Mouse (Mus musculus) liver, postnatal 0 days (tissue): Measurements from ENCODE around the gene 1700034J05Rik.

Experiments used
- CTCF ChIP-seq: sonication (generic); IDR thresholded peaks from 2 replicates; pipeline ENCODE4 v1.5.1; 2016; ENCODE audit warnings: antibody characterized with exemption, low read depth
- EP300 ChIP-seq: IDR thresholded peaks from 2 replicates; pipeline ENCODE4 v1.6.1; 2016; ENCODE audit warnings: antibody characterized with exemption, low read depth, mild to moderate bottlenecking

DNA sequence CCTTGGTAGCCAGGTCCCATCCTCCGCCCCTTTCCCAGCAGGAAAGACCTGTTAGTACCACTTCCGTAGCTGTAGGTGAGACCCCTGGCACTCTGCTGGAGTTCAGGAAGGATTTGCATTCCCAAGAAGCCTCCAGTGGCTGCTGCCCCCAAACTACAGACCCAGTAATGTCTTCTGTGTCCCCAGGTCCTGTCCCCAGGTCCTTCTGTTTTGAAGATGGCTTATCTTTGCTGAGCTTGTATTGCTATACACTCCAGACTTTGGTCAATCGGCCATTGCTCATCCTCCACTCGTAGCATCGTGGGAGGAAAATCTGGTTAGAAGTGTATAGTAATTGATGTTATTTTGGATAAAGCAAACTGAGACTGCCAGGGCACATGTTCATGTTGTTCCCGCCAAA lies 13.6 kb upstream of the 1700034J05Rik start:
- TF ChIP-seq EP300 (no peak), CTCF (no peak)
